Mouse (Mus musculus) spleen, adult 2 months (tissue): Measurements from ENCODE around the gene Fbxl21.

ENCODE experiments used
- CTCF ChIP-seq: fragments of 200-500 bp; IDR thresholded peaks from 2 replicates; pipeline ENCODE4 v1.5.1; 2011; ENCODE audit warnings: mild to moderate bottlenecking, inconsistent platforms; ENCODE audit not compliant: insufficient read depth, insufficient read length, insufficient replicate concordance; ENCODE audit errors: extremely low read depth
- POLR2A ChIP-seq: fragments of 200-500 bp; IDR thresholded peaks from 2 replicates; pipeline ENCODE4 v1.6.1; 2011; ENCODE audit warnings: low read depth, low read length, inconsistent platforms

- no peak for TF ChIP-seq CTCF
- TF ChIP-seq POLR2A: no peak
Measured at GRCm38 (mm10) chr13:56578097-56578496, 55.8 kb downstream of the Fbxl21 start.
